Mouse (Mus musculus) ES-E14 (cell line): ENCODE results near the gene Tbpl1.

Experiments
- CHD2 ChIP-seq: IDR thresholded peaks from 2 replicates; pipeline ENCODE4 v1.6.1; 2014; ENCODE audit warnings: mild to moderate bottlenecking, low read depth, low read length, inconsistent platforms
- MAFK ChIP-seq: IDR thresholded peaks from 2 replicates; pipeline ENCODE4 v1.6.1; 2014; ENCODE audit warnings: mild to moderate bottlenecking, low read depth, low read length, inconsistent platforms; ENCODE audit not compliant: insufficient read depth
- ZC3H11A ChIP-seq: IDR thresholded peaks from 2 replicates; pipeline ENCODE4 v1.6.1; 2012; ENCODE audit warnings: low read depth, mild to moderate bottlenecking, inconsistent platforms, low read length, borderline replicate concordance
- ZNF384 ChIP-seq: IDR thresholded peaks from 2 replicates; pipeline ENCODE4 v1.6.1; 2012; ENCODE audit warnings: low read depth, low read length, inconsistent platforms

GRCm38 (mm10) chr10:22754240-22754639 lies 22.5 kb upstream of the Tbpl1 start:
- TF ChIP-seq CHD2 = no peak
- no peak for TF ChIP-seq ZC3H11A
- no peak for TF ChIP-seq MAFK
- TF ChIP-seq ZNF384 = no peak
